Mouse (Mus musculus) brain, embryonic 14.5 days (tissue): ENCODE measurements at regions not wholly inside any gene's neighbourhood (a gene's known extent, or its start where the extent isn't known, plus 50 kb on each side); places are given as distances from the start of the nearest gene placed in this dataset.

Source experiments
- DNase-seq: peaks from one replicate; pipeline ENCODE4 v3.0.0-alpha.2; 2011; ENCODE audit warnings: low read depth
- CTCF ChIP-seq: fragments of 200-500 bp; IDR thresholded peaks from 2 replicates; pipeline ENCODE4 v1.5.1; 2012; ENCODE audit warnings: inconsistent platforms, mild to moderate bottlenecking, moderate library complexity, borderline replicate concordance; ENCODE audit not compliant: insufficient read depth, insufficient read length; ENCODE audit errors: extremely low read depth
- POLR2A ChIP-seq: fragments of 200-500 bp; IDR thresholded peaks from 2 replicates; pipeline ENCODE4 v1.6.1; 2012; ENCODE audit warnings: mild to moderate bottlenecking, inconsistent platforms, borderline replicate concordance; ENCODE audit not compliant: poor library complexity, insufficient read depth, insufficient read length, severe bottlenecking; ENCODE audit errors: extremely low read depth

DNA sequence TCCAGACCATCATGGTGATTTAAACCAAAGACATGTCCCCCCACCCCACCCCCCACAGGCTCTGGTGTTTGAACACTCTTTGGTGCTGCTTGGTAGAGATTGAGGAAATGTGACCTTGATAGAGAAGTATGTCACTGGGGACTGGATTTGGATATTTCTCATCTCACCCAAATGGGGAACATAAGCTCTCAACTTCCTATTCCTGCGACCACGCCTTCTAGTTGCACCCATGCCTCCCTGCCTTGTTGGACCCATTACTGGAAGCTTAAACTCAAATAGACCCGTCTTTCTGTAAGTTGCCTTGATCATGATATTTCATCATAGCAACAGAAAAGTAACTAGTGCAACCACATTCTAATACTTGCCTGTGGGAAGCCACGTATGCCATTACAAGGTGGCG lies 474.2 kb upstream of the Adgrl2 start:
- TF ChIP-seq CTCF (no peak), POLR2A (no peak)
- no peak for DNase-seq

- DNase-seq = peak; percentile 28
- no peak for TF ChIP-seq POLR2A
- no peak for TF ChIP-seq CTCF
These were observed 471.8 kb upstream of the Adgrl2 start for GRCm38 (mm10) chr3:149462121-149462541.

GRCm38 (mm10) chr3:149461613-149462012 lies 471.3 kb upstream of the Adgrl2 start:
- TF ChIP-seq POLR2A (no peak), CTCF (no peak)
- DNase-seq = no peak

DNA sequence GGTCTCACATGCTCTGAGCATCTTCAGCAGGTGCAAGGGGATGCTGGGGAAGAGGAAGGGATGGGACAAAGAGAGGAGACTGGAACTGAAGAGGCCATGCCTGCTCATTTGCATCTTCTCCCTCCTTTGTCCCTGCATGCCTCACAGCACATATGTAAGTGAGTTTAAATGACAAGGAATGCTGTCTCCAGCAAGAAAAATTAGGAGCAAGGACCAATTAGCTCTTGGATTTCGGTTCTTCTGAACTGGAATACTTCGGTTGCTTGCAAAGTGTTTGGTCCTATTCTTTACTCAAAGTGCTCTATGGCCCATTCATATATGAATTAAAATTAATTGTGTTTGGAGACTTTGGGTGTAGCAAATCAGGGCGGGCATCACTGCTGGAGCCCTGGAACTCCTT lies 459.0 kb upstream of the Adgrl2 start:
- no peak for TF ChIP-seq POLR2A
- TF ChIP-seq CTCF = no peak

GRCm38 (mm10) chr3:149445991-149446564 lies 455.7 kb upstream of the Adgrl2 start:
- no peak for DNase-seq
- TF ChIP-seq CTCF (no peak), POLR2A (no peak)

More for the DNA sequence above, 459.0 kb upstream of the Adgrl2 start:
- DNase-seq = no peak

- DNase-seq = peak; percentile 94
These were observed 454.7 kb upstream of the Adgrl2 start for GRCm38 (mm10) chr3:149444854-149445577.

DNA sequence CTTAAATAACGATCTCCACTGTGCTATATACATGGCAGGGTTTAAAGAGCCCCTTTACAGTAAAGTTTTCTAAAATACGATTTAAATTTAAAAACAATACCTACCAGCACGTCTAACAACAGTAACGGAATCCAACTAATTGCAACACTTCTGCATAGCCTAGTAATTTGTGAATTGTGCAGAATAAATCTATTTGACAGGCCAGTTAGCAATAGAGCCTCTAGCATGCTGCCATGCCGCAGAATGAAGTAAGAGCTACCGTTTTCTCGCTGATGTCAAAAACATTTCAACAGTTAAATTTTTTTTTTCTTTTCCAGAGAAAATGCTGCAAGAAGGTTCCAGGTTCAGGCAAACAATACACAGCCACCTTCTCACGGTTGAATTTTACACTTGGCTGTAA lies 454.0 kb upstream of the Adgrl2 start:
- peak; percentile 26 for DNase-seq
- TF ChIP-seq CTCF (no peak), POLR2A (no peak)

More at GRCm38 (mm10) chr3:149444854-149445577, 454.7 kb upstream of the Adgrl2 start:
- TF ChIP-seq POLR2A (no peak), CTCF (peak; percentile 56; the same call in 1 of the 2 replicates)

DNA sequence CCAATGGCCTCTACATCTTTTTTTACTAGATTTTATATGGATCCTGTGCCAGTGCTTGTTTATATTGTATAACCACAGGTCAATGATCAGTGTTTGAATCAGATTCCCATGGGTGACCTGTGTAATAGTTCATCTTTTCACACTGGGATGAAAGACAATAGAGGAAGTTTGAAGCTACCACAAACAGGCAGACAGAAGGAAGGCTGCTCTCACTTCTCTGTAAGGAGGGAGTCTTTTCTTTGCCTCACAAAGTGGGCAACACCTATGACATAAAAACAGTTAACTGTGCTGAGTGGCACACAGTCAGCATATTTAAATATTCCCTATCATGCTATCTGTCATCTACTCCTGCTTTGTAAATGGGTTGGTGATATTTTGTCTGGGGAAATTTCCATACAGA lies 450.9 kb upstream of the Adgrl2 start:
- no peak for TF ChIP-seq POLR2A
- no peak for TF ChIP-seq CTCF
- DNase-seq = no peak

DNA sequence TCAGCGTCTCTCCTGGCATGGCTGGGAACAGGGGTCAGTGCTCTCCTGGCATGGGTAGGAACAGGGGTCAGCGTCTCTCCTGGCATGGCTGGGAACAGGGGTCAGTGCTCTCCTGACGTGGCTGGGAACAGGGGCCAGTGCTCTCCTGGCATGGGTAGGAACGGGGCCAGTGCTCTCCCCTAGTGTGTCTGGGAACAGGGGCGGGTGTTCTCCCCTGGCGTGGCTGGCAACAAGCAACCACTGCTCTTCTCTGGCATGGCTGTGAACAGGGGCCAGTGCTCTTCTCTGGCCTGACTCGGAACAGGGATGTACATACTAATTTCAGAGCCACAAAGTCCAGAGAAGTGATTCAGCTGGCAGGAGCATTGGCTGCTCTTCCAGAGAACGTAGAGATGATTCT lies 447.4 kb upstream of the Adgrl2 start:
- DNase-seq = no peak
- TF ChIP-seq CTCF (no peak), POLR2A (no peak)

- TF ChIP-seq CTCF = no peak
- TF ChIP-seq POLR2A = no peak
- DNase-seq = no peak
These were observed 446.6 kb upstream of the Adgrl2 start for GRCm38 (mm10) chr3:149436944-149437343.

DNA sequence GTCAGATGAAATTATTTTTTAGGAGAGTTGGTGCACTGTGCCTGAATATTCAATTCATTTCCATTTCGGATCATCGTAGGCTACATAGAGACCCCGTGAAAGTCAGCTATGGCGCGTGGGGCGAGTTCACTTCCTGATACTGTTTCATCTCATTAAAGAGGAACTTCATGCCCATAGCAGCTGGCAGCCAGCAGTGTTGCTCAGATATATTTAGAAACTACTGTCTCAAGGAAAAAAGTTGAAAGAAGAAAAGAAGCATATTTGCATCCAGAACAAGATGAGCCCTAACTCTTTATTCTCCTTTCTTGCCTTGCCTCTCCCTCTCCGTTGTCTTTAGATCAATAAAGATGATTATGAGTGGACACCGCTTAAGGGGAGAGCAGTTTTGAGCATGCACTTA lies 446.1 kb upstream of the Adgrl2 start:
- TF ChIP-seq CTCF = no peak
- TF ChIP-seq POLR2A = no peak
- no peak for DNase-seq

DNA sequence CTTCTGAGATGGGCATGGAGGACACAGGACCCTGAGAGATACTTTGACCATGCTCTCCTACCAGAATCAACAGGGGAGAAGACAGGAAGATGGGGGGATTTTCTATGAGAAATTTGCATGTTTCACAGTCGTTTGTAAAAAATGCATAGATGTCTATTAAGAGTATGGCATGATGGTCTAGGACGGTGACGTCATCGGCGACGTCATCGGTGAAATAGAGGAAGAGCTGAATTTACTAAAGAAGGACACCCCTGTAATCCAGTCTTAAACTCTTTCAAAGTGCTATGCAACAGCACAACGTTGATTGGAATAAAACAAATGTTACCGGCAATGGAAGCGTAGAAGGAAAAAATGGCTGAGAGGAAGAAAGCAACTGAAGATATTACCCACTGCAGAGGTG lies 441.4 kb upstream of the Adgrl2 start:
- no peak for DNase-seq
- no peak for TF ChIP-seq POLR2A
- TF ChIP-seq CTCF = no peak

GRCm38 (mm10) chr3:149426023-149426759 lies 435.8 kb upstream of the Adgrl2 start:
- DNase-seq = peak; percentile 66
- TF ChIP-seq CTCF (no peak), POLR2A (no peak)
